Mouse (Mus musculus) retina, adult 2 months (tissue): ENCODE measurements around the gene Vasp.
"Not testable (repeated sequence)": the region's sequence is repeated elsewhere in the genome, so short reads cannot be mapped to it uniquely, and the experiment has no call there.

Experiments used
- DNase-seq: peaks from one replicate; pipeline ENCODE4 v3.0.0-alpha.2; 2012; ENCODE audit warnings: low read depth, low spot score

Gene Vasp

GRCm38 (mm10) chr7:19303770-19304169, 32.2 kb upstream of the Vasp start:
- DNase-seq, result no peak

GRCm38 (mm10) chr7:19303046-19303305, 31.4 kb upstream of the Vasp start:
- DNase-seq, result no peak

DNA sequence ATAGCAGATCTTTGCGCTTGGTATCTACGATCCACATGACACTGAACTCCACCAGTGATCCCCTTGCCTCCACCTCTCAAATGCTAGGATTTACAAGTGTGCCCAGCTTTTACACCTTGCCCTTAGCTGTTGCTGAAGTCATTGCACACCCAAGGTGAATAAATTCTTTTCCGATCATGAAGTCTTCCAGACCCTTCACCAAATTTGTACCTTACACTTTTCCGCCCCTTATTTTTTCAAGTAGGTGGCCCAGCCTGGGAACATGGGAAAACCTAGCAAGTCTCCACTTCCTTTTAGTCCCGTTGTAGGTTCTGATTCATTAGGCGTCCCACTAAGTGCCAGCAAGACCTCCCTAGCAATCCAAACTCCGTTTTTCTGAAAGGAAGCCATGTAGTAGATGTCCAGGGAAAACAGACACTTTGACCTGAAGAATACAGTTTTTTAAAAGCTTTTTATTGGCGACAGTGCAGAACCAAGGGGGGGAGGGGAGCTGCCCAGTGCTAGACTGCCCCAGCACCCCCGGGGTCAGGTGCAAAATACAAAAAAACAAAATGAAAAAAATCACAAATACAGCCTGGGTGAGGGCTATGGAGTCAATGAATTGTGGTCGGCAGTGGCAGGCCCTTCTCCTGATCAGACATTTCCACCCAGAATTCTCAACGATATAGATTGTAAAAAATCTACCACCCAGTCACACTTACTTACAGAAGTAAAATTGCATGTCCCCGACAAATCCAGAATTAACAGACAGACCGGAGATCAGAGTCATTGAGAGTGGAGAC, 30.8 kb upstream of the Vasp start:
- no peak for DNase-seq

GRCm38 (mm10) chr7:19301461-19302263, 30.0 kb upstream of the Vasp start:
- DNase-seq, result no peak

DNA sequence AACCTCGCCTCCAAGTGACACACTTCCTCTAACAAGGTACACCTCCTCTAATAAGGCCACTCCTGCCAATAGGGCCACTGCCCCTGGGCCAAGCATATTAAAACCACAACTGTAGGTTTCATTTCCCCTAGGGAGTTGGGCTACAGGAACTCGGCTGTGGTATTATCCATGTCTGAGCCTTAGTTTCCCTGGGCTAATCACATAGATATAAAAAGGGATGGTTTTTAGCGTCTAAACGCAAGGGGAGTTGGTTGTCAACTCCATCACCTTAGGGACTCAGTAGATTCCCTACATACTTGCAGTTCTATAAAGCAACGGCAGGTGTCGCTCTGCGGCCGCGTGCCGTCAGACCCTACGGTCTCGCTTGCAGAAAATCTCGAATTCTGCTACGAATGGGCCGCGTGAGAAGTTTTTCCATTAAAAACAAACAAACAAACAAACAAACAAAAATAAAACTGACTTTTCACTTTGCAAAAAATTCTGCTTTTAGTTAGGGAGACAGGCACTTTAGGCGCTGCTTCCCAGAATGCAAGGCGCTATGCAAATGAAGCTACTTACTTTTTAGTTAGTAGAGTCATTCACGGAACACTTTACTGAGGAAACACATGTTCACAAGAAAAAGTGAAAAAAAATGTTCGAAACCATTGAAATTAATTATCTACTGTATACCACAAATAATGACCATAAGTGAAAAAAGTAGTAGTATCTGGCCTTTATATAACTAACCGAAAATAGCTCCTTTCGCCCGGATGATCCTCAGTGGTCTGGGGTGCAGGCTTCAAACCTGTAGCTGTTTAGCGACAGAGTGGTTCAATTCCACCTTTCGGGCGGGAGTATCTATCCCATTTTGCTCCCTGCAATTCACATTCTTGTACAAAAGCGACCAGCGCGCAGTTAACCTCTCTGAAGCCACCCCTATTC, 29.1 kb upstream of the Vasp start:
- DNase-seq, result peak; percentile 82

GRCm38 (mm10) chr7:19299194-19299593, 27.6 kb upstream of the Vasp start:
- peak; percentile 37 for DNase-seq

DNA sequence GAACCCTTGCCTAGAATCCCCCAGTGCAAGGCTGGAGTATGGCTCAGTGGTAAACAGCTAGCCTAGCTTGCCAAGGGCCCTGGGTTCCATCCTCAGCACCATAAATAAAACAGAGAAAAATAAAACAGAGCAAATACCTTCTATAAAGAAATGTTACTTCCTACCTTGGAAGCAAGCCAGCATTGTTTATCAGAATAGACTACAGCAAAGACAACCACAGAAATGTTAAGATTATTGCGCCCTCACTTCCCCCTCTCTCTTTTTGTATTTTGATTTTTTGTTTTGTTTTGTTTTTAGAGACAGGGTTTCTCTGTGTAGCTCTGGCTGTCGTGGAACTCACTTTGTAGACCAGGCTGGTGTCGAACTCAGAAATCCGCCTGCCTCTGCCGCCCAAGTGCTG, 26.2 kb upstream of the Vasp start:
- DNase-seq, result no peak

DNA sequence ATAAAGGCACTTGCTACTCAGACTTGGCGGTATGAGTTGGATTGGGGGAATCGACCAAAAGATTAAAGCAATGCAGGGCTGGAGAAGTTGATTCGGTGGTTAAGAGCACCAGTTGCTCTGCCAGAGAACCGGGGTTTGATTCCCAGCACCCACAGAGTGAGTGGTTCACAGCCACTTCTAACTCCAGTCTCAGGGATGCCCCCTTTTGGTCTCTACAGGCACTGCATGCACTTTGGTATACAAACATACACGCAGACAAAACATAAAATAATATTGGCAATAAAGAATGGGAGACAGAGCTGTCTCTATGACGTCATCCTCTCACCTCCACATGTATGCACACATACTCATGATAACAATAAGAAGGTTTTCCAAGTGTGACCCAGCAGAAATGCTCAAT, 25.4 kb upstream of the Vasp start:
- no peak for DNase-seq

GRCm38 (mm10) chr7:19295503-19296185, 24.0 kb upstream of the Vasp start:
- DNase-seq, result peak; percentile 86

- no peak for DNase-seq
Observed at GRCm38 (mm10) chr7:19290969-19291596, 19.5 kb upstream of the Vasp start.

DNA sequence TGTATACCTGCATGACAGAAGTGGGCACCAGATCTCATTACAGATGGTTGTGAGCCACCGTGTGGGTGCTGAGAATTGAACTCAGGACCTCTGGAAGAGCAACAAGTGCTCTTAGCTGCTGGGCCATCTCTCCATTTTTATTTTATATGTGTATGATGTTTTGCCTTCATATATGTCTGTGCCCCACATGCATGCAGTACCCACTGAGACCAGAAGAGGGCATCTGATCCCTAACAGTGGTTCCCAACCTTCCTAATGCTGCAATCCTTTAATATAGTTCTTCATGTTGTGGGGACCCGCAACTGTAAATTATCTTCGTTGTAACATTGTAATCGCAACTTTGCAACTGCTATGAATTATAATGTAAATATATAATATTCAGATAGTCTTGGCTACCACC, 13.1 kb upstream of the Vasp start:
- DNase-seq, result no peak

DNA sequence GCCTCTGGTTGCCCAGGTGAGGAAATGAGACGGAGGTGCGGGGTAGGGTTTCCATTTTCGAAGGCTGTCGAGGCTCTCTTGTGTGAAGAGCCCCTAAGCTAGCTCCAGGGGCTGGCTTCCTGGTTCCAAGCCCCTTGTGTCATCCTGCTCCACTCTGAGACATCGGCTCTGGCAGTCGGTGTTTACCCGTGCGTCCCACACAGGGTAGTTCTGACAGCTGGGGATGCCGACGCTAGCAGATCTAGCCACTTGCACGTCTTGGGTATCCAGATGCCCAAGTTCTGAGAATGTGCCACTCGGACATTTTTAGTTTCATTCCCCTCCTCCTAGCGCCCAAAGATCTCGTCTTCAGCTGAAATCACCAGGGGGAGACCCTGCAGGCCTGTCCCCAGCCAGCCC, 11.8 kb upstream of the Vasp start:
- DNase-seq, result no peak

GRCm38 (mm10) chr7:19282791-19283405, 11.3 kb upstream of the Vasp start:
- DNase-seq, result no peak

GRCm38 (mm10) chr7:19282385-19282784, 10.8 kb upstream of the Vasp start, which contains the start of gene Rtn2:
Gene Rtn2 (plus strand): TSS chr7:19282624.
- DNase-seq, result peak; percentile 85

DNA sequence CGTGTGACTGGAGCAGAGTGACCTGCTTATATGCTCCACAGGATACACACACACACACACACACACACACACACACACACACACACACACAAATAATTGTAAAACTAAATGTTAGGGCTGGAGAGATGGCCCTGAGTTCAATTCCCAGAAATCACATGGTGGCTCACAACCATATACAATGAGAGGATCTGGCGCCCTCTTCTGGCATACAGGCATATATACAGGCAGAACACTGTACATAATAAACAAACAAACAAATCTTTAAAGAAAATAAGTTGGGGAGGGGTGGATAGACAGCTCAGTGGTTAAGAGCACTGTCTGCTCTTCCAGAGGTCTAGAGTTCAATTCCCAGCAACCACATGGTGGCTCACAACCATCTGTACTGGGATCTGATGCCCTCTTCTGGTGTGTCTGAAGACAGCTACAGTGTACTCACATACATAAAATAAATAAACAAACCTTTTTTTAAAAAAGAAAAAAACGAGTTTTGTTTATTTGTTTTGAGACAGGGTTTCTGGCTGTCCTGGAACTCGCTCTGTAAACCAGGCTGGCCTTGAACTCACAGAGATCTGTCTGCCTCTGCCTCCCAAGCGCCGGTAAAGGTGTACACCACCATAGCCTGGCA, 10.2 kb upstream of the Vasp start:
- DNase-seq, result not testable (repeated sequence)

DNA sequence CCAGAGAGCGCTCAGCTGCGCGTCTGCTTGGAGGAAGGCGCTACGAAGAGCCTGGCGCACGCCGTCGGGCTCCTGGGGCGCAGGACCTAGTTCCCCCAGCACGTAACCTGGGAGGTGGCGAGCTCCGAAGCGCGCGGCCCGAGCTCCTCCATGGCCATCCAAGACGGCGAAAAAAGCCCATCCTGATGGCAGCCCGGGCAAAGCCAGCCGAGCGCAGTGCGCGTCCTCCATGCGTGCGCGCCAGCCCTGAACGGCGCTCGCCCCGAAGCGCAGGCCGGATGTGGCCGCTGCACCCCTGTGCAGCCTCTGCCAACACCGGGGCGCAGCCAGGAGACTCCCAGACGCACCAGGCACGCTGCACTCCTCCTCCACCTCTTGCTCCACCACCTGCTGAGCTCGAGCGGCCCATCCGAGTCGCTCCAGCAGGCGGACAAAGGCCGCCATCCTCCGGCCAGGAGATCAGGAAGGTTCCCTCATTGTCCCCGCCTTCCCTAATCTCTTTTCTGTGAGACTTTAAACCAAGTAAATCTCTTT, 8.0 kb upstream of the Vasp start, which contains the start of gene Ppm1n:
Ppm1n (minus strand) TSS at position 484 of the 534 bp plus-strand sequence.
- peak; percentile 70 for DNase-seq

GRCm38 (mm10) chr7:19279052-19279451, 7.4 kb upstream of the Vasp start:
- no peak for DNase-seq

- DNase-seq, result no peak
Observed at GRCm38 (mm10) chr7:19276253-19276652, 4.6 kb upstream of the Vasp start.

DNA sequence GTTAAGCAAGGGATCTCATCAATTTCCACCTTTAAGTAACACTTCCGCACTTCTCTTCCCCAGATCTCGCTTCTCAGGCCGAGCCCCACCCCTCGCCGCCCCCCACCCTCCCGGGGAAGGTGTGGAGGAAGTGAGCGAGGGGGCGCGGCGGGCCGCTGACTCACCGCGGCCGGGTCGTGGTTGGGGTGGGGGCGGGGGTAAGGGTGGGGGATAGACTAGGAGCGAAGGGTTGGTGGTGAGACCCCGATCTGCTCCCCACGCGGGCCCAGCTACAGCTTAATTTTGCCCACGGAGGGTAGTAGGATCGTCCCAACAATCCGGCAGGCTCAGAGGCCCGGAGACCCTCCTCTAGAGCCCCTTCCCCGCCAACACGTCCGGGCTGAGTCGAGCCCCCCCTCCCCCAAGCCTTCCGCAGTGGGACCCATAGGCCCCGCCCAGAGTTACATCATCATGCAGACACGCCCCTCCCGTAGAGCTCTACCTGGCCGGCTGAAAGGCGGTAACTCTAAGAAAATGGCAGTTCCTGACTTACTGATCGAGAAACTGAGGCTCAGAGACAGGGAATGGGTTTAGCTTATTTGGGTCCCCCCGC, 652 bp upstream of the Vasp start:
- DNase-seq, result no peak
